Mouse (Mus musculus): ENCODE measurements around the gene Gltp.

The Gltp gene

DNA sequence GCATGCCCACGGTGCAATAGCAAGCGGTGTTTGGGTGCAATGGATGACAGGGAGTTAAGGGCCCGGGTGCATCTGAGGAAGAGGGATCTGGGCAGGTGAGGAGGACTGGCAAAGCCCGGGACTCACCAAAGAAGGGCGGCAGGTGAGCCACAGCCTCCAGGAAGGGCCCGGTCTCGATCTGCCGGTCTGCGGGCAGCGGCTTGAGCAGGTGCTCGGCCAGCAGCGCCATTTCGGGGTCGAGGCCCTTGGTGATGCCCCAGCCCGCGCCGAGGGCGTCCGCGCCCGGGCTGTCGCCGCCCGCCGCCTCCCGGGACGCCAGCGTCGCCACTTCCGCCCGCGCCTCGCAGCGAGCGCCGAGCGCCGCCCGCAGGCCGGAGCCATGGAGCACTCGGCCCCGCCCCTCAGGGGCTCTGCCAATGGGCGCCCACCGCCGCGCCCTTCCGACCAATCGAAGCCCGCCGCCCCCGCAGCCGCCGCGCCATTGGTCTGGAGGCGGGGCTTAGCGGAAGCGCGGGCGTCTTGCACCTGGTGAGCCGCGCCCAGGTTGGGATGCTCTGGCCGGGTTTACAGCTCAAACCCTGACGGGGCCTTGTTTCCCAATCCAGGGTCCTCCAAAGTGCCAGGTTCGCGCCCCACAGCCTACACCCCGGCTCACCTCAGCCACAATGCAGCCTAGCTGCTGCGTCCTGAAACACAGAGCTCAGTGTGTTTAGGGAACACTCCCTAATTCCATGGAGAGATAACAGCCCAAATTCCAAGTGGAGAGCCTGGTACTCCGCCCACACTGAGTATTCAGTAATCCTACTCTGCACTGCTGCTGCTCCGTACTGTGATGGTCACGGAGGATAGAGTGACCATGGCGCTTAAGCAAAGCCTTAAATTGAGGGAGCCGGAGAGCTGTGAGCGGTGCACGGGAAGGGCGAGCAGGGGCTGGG lies at the start of gene Gltp:
Gene Gltp (minus strand): TSS at position 352 of the 935 bp plus-strand sequence.
- peak; percentile 97 for DNase-seq (ENCODE audit: low read depth)

DNA sequence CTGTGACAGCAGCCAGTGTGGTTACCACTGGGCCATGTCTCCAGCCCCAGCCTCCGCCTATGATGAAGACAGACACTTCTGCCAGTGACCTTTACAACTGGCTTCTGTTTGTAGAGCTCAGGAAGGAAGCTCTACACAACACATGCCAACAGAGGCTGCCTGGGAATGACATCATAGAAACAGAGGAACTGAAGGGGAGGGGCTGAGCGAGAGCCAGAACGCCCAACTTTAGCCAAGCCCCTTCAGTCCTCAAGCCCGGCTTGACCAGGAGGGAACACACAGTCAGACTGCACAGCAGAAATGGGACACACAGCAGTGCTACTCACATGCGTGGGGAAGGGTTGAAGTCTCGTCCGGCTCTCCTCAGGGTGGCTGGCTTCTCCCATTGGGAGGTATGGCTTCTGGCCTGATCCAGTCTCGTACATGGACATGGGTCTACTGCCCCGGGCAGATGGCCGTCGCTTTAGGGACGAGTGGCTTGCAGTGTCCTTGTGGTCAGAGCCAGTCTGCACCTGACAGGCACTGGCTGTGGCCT lies 48.0 kb upstream of the Gltp start:
- DNase-seq (ENCODE audit: low read depth), result no peak

DNA sequence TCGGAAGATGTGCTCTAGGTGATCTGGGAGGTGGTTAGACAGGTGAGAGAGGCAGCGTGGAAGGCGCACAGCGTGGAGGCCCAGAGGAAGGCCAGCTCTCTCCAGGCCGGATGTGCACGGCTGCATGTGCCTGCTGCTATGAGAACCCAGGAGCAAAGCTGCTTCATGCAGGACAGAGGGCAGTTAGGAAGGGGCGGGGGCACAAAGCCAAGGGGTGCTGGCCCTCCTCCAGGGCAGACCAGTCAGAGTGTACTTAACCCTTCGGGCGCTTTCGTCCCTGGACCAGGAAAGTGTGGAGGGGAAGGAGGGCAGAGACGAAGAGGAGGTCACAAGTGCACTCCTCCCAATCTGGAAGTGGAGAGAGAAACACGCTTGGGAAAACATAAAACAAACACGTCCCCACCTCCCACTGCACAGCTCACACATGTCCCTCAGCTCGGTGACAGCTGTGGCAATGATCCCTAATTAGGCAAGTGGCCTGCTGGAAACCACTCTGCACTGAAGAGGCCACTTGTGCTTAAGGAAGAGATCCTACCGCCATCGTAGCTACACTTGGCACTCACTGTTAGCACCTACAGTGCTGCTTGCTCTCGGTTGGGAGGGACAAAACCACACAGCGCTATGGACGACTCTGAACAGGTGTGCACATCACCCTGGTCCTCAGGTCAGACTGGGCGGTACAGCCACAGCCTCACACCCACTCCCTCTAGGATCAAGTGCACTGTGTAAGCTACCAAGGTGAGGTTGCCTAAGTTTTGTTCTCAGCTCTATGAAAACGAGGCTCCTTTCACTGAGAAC lies 46.5 kb upstream of the Gltp start:
- no peak for DNase-seq (ENCODE audit: low read depth)

DNA sequence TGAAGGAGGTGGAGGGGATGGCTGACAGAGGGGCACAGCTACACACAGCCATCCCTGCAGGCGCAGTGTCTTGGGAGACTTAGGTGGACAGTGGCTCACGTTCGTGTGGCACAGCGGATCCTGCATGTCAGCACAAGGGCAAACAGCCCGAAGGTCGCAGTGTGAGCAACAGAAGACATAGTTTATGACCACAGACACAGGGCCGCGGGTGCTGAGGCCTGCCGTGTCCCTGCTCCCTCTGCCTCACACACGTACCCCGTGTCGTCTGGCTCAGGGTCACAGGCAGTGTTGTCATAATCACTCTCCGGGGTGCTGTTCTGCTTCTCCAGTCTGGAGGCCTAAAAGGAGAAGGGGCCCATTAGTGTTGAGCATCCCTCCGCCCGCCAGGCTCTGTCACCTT lies 42.8 kb upstream of the Gltp start:
- no peak for DNase-seq (ENCODE audit: low read depth)

DNA sequence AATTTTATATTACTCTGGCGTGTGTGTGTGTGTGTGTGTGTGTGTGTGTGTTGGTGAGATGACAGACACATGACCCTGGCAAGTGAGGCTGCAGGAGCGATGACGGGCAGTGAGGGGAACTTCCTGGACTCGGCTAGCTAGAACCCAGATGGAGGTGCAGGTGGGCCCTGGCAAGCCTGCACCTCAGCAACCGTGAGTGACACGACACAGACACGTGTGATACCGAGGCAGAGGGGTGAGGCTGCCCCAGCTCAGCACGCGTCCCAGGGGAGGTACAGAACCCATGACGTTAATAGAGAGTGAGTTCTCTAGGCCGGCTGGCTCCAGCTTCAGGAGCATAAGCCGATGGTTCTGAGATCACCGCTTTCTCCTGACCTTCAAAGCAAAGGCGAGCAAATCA lies 41.2 kb upstream of the Gltp start:
- DNase-seq (ENCODE audit: low read depth), result no peak

DNA sequence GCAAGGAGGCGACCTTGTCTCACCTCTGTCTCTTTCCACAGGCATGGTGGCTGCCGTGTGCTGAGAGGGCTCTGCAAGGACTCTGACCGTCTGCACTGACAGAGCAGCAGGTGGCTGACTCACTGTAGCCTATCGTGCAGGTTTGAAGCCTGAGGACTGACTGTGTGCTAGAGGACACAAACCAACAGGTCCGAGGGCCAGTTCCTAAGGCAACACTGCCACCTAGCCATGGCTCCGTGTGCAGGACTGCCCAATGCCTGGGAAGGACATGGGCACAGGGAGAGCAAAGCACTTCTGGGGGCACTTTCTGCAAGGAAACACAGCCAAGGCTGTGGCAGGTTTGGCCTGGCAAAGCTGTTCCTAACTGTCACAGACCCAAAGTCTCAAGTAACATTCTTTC lies 40.7 kb upstream of the Gltp start:
- DNase-seq (ENCODE audit: low read depth), result no peak

DNA sequence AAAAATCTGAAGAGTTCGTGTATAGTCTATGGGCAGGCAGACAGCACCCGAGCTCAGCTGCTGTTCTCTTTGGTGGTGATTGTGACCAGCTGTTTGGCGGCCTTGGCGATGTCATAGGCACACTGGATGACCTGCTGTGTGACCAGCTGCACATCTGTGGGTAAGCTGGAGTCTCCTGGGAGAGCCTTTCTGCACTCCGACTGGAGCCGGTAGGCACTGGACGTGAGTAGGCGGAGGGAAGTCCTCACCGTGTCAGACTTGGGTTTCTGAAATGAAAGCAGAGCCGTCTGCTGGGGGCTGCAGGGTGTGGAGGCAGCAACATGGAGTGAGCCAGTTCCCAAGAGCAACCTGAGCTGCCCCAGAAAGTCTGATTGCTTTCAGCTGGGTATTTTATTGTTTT lies 39.3 kb upstream of the Gltp start:
- no peak for DNase-seq (ENCODE audit: low read depth)

DNA sequence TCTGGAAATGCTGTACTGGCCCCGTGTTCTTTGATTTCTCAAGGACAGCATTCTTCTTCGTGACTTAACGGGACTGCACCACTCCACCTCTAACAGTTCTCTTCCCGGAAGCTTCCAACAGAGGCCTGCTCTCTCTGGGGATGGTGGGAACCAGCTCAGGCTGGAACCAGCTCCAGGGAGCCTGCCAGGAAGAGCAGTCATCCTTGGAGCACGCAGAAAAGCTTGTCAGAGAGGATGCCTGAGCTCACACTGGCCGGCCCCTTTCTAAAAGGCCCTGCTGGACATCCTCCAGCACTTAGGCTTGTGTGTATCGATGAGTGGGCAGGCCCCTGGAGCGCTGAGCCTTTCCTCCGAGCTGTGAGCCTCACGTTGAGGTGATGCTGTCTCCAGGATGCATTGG lies 37.4 kb upstream of the Gltp start:
- DNase-seq (ENCODE audit: low read depth), result no peak

DNA sequence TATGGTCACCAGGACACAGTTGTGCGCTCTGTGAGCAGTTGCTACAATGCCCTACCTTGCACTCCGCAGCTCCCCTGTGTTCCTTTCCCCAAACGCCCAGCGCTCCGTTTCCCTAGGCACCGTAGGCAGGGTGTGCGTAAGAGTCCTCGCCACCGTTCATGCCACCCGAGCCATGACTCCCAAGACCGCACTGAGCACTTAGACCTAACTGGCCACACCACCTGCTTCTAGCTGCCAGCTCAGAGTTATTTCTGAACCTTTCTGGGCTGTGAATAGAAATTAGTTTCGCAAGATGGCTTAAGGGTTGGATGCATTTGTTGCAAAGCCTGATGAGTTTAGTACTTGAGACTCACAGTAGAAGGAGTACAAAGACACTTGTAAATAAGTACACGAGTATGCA lies 32.1 kb upstream of the Gltp start:
- DNase-seq (ENCODE audit: low read depth), result no peak

DNA sequence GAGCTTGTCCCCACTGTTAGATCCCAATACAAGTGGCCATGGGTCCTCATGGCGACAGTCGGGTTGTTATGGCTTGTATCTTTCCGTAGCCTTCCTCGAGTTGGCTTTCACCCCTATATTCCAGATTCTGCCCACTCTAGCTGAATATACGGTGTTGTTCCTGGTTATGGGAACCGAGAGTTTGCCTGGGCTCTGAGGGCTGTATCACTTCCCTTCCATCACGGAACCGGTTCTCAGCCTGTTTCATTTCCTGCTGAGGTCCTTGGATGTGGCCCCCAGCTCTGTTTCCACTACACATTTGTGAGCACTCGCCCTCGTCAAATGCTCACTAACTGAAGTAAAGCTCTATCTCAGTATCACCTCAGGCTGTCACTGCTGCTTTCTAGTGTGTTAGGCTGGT lies 31.2 kb upstream of the Gltp start:
- DNase-seq (ENCODE audit: low read depth), result no peak

DNA sequence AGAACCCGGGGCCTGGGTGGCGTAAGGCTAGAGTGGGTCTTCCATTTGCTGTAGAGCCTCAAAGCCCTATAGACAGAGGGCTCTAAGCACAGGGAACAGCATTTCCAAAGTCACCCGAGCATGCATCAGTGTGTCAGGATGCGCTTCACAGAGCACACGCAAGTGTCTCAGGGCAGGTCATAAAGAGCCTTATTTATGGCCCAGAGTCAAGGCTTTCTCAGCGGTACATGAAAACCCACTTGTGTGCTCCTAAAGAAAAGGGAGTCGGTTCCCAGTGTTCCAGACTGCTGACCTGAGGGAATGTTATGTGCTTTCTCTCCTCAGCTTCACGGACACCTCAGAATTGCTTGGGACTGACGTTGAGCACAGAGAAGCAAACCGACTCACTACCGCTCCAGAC lies 30.0 kb upstream of the Gltp start:
- DNase-seq (ENCODE audit: low read depth), result no peak

DNA sequence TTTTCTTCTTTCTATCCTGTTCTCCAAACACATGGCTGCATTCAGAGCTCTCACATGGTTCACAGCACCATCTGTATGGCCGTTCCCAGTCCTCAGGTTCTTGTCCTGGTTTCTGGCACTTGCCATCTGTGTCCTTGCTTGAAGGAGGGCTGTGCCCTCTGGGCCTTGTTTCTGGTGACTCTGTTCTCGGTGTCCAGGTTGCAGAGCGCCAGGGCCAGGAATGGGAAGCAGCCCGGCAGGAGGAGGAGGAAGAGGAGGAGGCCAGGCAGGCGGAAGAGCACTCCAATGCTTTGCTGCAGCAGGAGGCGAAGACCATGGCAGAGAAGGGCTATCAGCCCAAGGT lies 29.1 kb upstream of the Gltp start:
- no peak for DNase-seq (ENCODE audit: low read depth)

DNA sequence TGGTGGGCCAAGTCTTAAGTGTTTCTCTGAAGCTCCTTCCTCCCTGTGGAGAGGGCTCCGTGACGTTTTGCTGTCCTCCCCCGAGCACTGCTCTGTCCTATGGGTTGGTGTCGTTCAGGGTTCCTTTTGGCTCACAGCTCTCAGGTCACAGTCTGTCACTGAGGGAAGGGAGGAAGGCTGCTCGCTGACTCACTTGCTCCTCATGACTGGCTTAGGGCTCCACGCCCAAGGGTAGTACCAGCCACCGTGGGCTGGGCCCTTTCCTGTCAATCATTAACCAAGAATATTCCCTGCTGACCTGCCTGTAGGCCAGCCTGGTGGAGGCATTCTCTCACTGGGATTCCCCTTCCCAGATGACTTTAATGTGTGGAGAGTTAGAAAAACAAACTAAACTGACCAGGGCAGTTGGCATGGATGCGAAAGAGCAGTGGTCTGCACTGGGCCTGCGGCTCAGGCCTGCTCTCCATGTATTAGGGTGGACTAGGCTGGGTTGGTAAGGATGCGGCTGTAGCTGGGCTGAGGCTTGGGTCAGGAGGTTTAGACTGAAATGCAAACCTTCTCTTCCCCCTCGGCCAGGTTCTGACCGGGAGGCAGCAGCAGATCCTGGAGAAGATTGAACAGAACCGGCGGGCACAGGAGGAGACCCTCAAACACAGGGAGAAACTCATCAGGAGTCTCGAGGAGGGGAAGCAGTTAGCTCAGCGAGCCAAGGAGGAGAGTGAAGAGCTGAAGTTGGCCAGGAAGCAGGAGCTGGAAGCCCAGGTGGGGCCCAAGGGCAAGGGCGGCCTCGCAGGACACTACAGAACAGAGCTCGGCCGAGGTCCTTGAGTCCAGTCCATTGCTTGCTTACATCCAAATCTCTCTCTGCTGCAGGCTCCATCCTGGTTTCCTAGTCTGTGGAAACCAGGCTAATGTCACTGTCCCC lies 28.5 kb upstream of the Gltp start:
- DNase-seq (ENCODE audit: low read depth), result no peak

DNA sequence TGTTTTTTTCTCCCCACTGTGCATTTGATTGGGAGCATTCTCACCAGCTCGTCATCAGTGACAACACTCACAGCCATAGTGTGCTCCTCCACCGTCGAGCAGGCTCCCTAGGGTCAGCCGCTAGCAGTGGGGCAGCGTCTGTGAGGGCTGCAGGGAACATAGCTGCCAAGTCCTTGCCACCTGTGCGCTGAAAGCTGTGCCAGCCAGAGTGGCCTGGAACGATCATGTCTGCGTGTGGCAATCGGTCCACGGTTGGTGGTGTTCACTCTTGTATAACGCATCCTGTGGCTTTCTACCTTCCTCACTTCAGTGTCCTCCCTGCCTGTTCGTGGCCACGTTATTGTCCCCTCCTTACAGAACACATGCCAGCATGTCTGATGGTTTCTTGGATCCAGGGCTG lies 27.7 kb upstream of the Gltp start:
- no peak for DNase-seq (ENCODE audit: low read depth)

DNA sequence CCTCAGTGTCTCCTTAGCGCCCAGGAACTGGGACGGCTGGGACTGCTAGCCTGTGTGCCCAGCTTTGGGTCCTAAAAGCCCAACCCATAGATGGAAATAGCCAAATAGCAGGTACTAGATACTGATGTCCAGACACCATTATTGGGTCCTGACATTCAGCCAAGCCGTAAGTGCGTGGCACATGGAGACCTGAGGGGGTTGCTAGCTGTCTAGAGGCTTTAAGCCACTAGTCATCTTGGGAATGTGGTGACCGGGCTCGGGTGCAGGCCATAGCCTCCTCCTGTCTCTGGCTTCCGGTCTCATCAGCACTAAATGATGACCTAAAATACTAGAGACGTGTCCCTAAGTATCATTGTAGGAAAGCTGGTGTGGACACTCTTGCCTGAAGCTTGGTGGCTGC lies 27.2 kb upstream of the Gltp start:
- DNase-seq (ENCODE audit: low read depth), result no peak

DNA sequence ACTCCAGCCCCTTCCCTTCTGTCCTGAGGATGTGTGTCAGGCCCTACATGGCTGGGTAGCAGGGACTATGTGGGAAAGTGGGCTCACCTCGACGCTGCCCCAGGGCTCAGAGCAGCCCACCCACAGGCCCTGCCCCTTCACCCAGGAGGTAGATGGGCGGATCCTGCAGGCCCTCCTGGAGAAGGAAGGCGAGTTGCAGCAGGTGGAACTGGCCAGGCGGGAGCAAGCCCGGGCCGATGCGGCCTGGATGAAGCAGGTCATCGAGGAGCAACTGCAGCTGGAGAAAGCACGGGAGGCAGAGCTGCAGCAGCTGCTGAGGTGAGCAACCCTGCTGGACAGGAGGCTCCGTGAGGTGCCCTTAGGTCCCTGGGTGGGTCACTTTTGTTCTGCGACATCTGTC lies 26.5 kb upstream of the Gltp start:
- DNase-seq (ENCODE audit: low read depth), result no peak

DNA sequence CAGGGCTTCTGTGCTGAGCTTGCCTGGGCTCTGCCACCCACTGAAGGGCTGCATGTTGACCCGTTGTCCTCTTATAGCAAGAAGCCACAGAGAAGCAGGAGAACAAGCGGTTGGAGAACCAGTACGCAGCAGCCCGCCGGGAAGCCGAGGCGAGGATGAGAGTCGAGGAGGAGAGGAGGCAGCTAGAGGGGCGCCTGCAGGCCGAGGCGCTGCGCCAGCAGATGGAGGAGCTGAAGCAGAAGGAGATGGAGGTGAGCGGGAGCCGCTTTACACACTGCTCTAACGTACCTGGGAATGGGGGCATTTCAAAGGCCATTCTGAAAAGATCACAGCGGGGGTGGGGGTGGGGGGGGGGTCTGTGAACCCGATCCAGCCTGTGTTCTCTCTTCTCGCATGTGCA lies 23.8 kb upstream of the Gltp start:
- DNase-seq (ENCODE audit: low read depth), result no peak

DNA sequence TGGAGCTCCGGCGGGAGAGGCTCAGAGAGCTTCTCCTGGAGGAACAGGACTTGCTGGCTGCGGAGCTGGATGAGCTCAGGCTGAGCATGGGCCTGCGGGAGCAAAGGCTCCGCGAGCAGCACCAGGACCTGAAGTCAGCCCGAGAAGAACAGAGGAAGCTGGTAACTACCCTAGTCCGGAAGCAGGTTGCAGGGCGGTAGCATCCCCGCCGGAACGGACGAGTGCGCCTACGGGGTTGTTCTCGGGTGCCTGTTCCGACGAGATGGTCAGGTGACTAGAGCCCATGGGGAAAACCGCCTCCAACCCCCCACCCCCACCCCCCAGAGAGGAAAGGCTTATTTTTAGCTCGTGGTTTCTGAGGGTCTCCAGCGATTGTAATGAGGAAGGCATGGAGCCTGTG lies 18.6 kb upstream of the Gltp start:
- DNase-seq (ENCODE audit: low read depth), result peak; percentile 51

DNA sequence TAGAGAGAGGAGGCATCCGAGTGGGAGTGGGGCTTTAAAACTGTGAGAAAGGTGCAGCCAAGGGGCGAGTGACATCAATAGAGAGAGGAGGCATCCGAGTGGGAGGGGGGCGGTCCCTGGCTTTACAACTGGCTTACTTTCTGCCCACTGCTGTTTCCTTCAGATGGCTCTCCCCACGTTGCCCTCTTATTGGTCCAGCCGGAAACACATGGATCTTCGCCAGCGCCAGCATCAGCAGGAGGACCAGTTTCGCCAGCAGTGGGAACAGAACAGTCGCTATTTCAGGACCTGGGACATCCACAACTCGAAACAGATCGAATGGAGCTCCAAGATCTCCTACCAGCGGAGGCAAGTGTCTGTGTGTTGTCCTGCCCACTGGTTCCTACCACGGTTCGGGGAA lies 17.7 kb upstream of the Gltp start:
- peak; percentile 40 for DNase-seq (ENCODE audit: low read depth)

DNA sequence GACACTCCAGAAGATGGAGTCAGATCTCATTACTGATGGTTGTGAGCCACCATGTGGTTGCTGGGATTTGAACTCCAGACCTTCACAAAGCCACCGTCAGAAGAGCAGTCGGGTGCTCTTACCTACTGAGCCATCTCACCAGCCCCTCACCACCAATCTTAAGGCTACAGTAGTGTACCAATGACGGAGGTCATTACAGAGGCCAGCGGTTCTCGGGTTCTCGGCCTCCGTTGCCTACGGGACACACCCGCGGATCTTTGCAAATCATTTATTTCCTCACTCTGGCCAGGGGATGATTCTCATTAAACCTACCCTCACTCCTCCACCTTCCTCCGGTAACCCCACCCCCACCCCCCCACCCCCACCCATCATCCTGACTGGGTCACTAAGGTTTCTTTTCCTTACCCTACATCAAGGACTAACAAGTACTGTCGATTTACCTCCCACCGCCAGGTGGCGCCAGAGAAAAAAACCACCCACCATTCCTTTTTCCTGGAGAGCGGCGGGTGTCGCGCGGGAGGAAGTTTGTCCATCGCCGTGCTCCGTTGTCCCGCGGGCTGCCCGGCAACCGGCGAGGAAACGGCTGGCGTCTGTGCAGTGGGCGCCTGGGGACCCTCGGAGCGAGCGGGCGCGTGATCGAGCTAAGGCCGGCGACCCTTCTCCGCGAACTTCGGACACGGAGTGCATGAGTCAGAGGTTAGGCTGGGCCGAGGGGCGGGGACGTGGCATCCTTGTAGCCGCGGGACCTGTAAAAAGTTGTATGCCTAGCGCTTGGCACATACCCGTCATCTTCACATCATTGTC lies 16.7 kb upstream of the Gltp start, which contains the start of gene Tchp:
Gene Tchp (plus strand): TSS at position 496 of the 804 bp plus-strand sequence.
- DNase-seq (ENCODE audit: low read depth), result peak; percentile 97

All from induced T-regulatory cell, adult 2 months (primary cell).